Mouse (Mus musculus) limb, embryonic 12.5 days (tissue): ENCODE data around the gene Mcrip1. TPM values are rescaled to one million over a fixed set of nuclear protein-coding genes. Genes with fewer than 3 reads are reported as not detected.

Experiments used
- ATAC-seq: fragments of 200-750 bp; cut with Nextera tagmentation; 2 replicates; pipeline ENCODE4 v1.8.0; 2017; ENCODE audit warnings: low read depth, moderate TSS enrichment; ENCODE audit not compliant: insufficient number of reproducible peaks, insufficient read depth, low FRiP score, low TSS enrichment
- H3K27ac ChIP-seq: fragments of 300-500 bp; sonication (generic); 2 replicates; pipeline ENCODE4 v1.5.1; 2016; ENCODE audit warnings: mild to moderate bottlenecking, moderate library complexity
- H3K27me3 ChIP-seq: fragments of 300-500 bp; sonication (generic); 2 replicates; pipeline ENCODE4 v1.6.1; 2016; ENCODE audit warnings: mild to moderate bottlenecking, moderate library complexity
- H3K36me3 ChIP-seq: fragments of 300-500 bp; sonication (generic); 2 replicates; pipeline ENCODE4 v1.6.1; 2016; ENCODE audit warnings: mild to moderate bottlenecking, moderate library complexity
- H3K4me1 ChIP-seq: fragments of 300-500 bp; sonication (generic); replicated peaks from 2 replicates; pipeline ENCODE4 v1.6.1; 2016
- H3K4me2 ChIP-seq: fragments of 300-500 bp; sonication (generic); 2 replicates; pipeline ENCODE4 v1.6.1; 2016; ENCODE audit warnings: mild to moderate bottlenecking, moderate library complexity
- H3K4me3 ChIP-seq: fragments of 300-500 bp; sonication (generic); replicated peaks from 2 replicates; pipeline ENCODE4 v1.5.1; 2016; ENCODE audit warnings: mild to moderate bottlenecking
- H3K9ac ChIP-seq: fragments of 300-500 bp; sonication (generic); replicated peaks from 2 replicates; pipeline ENCODE4 v1.6.1; 2016; ENCODE audit warnings: mild to moderate bottlenecking, moderate library complexity
- H3K9me3 ChIP-seq: fragments of 300-500 bp; sonication (generic); 2 replicates; pipeline ENCODE4 v1.6.1; 2016; ENCODE audit warnings: mild to moderate bottlenecking, moderate library complexity
- WGBS: fragments of 180-500 bp; shearing (Covaris S2); methylation state at CpG from one replicate; pipeline ENCODE4 v1.1.7; 2016; 5-methylcytosine and 5-hydroxymethylcytosine counted together
- polyA plus RNA-seq: library from polyadenylated mRNA; unstranded; fragments of >200 nt; fragmentation: Nextera tagmentation; extraction: Ambion mirVana; gene quantifications from 2 replicates; pipeline ENCODE4 v1.2.1, GENCODE M21; 2016

Gene Mcrip1
- polyA plus RNA-seq, 1 experiment from 2014 or later, result 229 TPM

GRCm38 (mm10) chr11:120580871-120581331 is 31.4 kb upstream of the Mcrip1 start:
- Histone ChIP-seq H3K9me3 (peaks cover 5% of the 10 kb centered on the region; the same call in 1 of the 2 replicates), H3K27ac (peak overlapping the region; percentile 92), H3K4me1 (peaks cover 24% of the 10 kb centered on the region), H3K4me3 (peak overlapping the region; percentile 90), H3K27me3 (no peaks in the 10 kb centered on the region), H3K4me2 (peak overlapping the region; percentile 95), H3K36me3 (peaks cover 61% of the 10 kb centered on the region), H3K9ac (peak overlapping the region; percentile 95)
- under 1% methylated on average over 44 of the region's 44 CpGs for WGBS
- no peak for ATAC-seq

- H3K4me3 ChIP-seq, result peak overlapping the region; percentile 90
- H3K9ac ChIP-seq, result peak overlapping the region; percentile 95
- WGBS, result 61% methylated on average over 7 of the region's 7 CpGs
- peak overlapping the region; percentile 92 for H3K27ac ChIP-seq
- peaks cover 5% of the 10 kb centered on the region; the same call in 1 of the 2 replicates for H3K9me3 ChIP-seq
- peaks cover 53% of the 10 kb centered on the region for H3K36me3 ChIP-seq
- H3K4me2 ChIP-seq, result peak overlapping the region; percentile 95
- no peak for ATAC-seq
- no peaks in the 10 kb centered on the region for H3K27me3 ChIP-seq
- H3K4me1 ChIP-seq, result peaks cover 24% of the 10 kb centered on the region
Observed at GRCm38 (mm10) chr11:120580190-120580589, 30.7 kb upstream of the Mcrip1 start.

- WGBS, result 59% methylated on average over 15 of the region's 15 CpGs
- peak overlapping the region; percentile 95 for H3K4me2 ChIP-seq
- peak overlapping the region; percentile 90 for H3K4me3 ChIP-seq
- peaks cover 5% of the 10 kb centered on the region; the same call in 1 of the 2 replicates for H3K9me3 ChIP-seq
- no peak for ATAC-seq
- H3K4me1 ChIP-seq, result peaks cover 27% of the 10 kb centered on the region
- no peaks in the 10 kb centered on the region for H3K27me3 ChIP-seq
- H3K27ac ChIP-seq, result peak overlapping the region; percentile 92; the same call in 1 of the 2 replicates
- peaks cover 48% of the 10 kb centered on the region for H3K36me3 ChIP-seq
- H3K9ac ChIP-seq, result peak overlapping the region; percentile 95
Observed at GRCm38 (mm10) chr11:120579316-120580107, 30.0 kb upstream of the Mcrip1 start.

GRCm38 (mm10) chr11:120578694-120579243 is 29.2 kb upstream of the Mcrip1 start:
- Histone ChIP-seq H3K27me3 (no peaks in the 10 kb centered on the region), H3K27ac (0 out of 2 replicates have a peak overlapping the region, but pooled peaks have one; percentile 12)

GRCm38 (mm10) chr11:120578024-120578693 is 28.6 kb upstream of the Mcrip1 start:
- H3K4me1 ChIP-seq, result peaks cover 32% of the 10 kb centered on the region
- H3K4me2 ChIP-seq, result no peak overlapping the region
- no peak for ATAC-seq
- no peaks in the 10 kb centered on the region for H3K9me3 ChIP-seq
- no peak overlapping the region for H3K4me3 ChIP-seq
- H3K27me3 ChIP-seq, result no peaks in the 10 kb centered on the region
- no peak overlapping the region for H3K27ac ChIP-seq
- peaks cover 35% of the 10 kb centered on the region for H3K36me3 ChIP-seq
- 0 out of 2 replicates have a peak overlapping the region, but pooled peaks have one; percentile 14 for H3K9ac ChIP-seq
- 80% methylated on average over 10 of the region's 10 CpGs for WGBS

More at GRCm38 (mm10) chr11:120578694-120579243, 29.2 kb upstream of the Mcrip1 start:
- Histone ChIP-seq H3K4me2 (no peak overlapping the region), H3K9me3 (peaks cover under 1% of the 10 kb centered on the region; the same call in 1 of the 2 replicates), H3K4me3 (peak overlapping the region; percentile 90), H3K36me3 (peaks cover 40% of the 10 kb centered on the region), H3K4me1 (peaks cover 32% of the 10 kb centered on the region), H3K9ac (no peak overlapping the region)
- 76% methylated on average over 11 of the region's 11 CpGs for WGBS
- ATAC-seq, result no peak

- Histone ChIP-seq H3K36me3 (peaks cover 35% of the 10 kb centered on the region), H3K9me3 (no peaks in the 10 kb centered on the region), H3K4me2 (no peak overlapping the region), H3K27me3 (no peaks in the 10 kb centered on the region), H3K4me3 (no peak overlapping the region), H3K27ac (no peak overlapping the region), H3K9ac (0 out of 2 replicates have a peak overlapping the region, but pooled peaks have one; percentile 14), H3K4me1 (peaks cover 31% of the 10 kb centered on the region)
- ATAC-seq, result no peak
- WGBS, result 90% methylated on average over 7 of the region's 7 CpGs
Observed at GRCm38 (mm10) chr11:120577211-120578023, 27.9 kb upstream of the Mcrip1 start.

GRCm38 (mm10) chr11:120576365-120576981 is 26.9 kb upstream of the Mcrip1 start:
- Histone ChIP-seq H3K4me2 (no peak overlapping the region), H3K36me3 (peaks cover 36% of the 10 kb centered on the region), H3K4me3 (no peak overlapping the region), H3K9me3 (no peaks in the 10 kb centered on the region), H3K9ac (no peak overlapping the region), H3K27me3 (no peaks in the 10 kb centered on the region), H3K4me1 (peaks cover 29% of the 10 kb centered on the region), H3K27ac (no peak overlapping the region)
- no peak for ATAC-seq
- 83% methylated on average over 3 of the region's 3 CpGs for WGBS

GRCm38 (mm10) chr11:120575940-120576339 is 26.4 kb upstream of the Mcrip1 start:
- Histone ChIP-seq H3K4me1 (peaks cover 34% of the 10 kb centered on the region), H3K27ac (no peak overlapping the region)
- no peak for ATAC-seq

GRCm38 (mm10) chr11:120575046-120575445 is 25.5 kb upstream of the Mcrip1 start:
- 74% methylated on average over 2 of the region's 2 CpGs for WGBS
- H3K4me1 ChIP-seq, result peaks cover 31% of the 10 kb centered on the region
- H3K9ac ChIP-seq, result peak overlapping the region; percentile 97; the same call in 1 of the 2 replicates
- H3K4me2 ChIP-seq, result no peak overlapping the region
- no peak overlapping the region for H3K4me3 ChIP-seq
- 0 out of 2 replicates have a peak overlapping the region, but pooled peaks have one; percentile 3 for H3K27ac ChIP-seq
- ATAC-seq, result no peak
- H3K36me3 ChIP-seq, result peaks cover 48% of the 10 kb centered on the region
- no peaks in the 10 kb centered on the region for H3K27me3 ChIP-seq
- no peaks in the 10 kb centered on the region for H3K9me3 ChIP-seq

More at GRCm38 (mm10) chr11:120575940-120576339, 26.4 kb upstream of the Mcrip1 start:
- Histone ChIP-seq H3K4me3 (no peak overlapping the region), H3K36me3 (peaks cover 41% of the 10 kb centered on the region), H3K4me2 (no peak overlapping the region), H3K9me3 (no peaks in the 10 kb centered on the region), H3K9ac (no peak overlapping the region), H3K27me3 (no peaks in the 10 kb centered on the region)

GRCm38 (mm10) chr11:120574278-120574600 is 24.7 kb upstream of the Mcrip1 start:
- ATAC-seq, result no peak

More at GRCm38 (mm10) chr11:120574278-120574600, 24.7 kb upstream of the Mcrip1 start:
- Histone ChIP-seq H3K4me2 (peak overlapping the region; percentile 91), H3K9me3 (no peaks in the 10 kb centered on the region), H3K27me3 (no peaks in the 10 kb centered on the region), H3K4me3 (peak overlapping the region; percentile 98), H3K4me1 (peaks cover 23% of the 10 kb centered on the region), H3K27ac (0 out of 2 replicates have a peak overlapping the region, but pooled peaks have one; percentile 3), H3K9ac (peak overlapping the region; percentile 97), H3K36me3 (peaks cover 48% of the 10 kb centered on the region)
- 52% methylated on average over 5 of the region's 5 CpGs for WGBS
